ENCODE assay signal across 7 mouse cellular contexts in genomic region chr17:78737096-78737495, GRCm38 (mm10). TPM values are rescaled to one million over a fixed set of nuclear protein-coding genes. Genes with fewer than 3 reads are reported as not detected.
DNase-seq lines count a peak whose midpoint lies in the region; ATAC-seq and TF ChIP-seq lines count a peak whose summit lies in the region.

Gene Strn, minus strand, starts transcription at chr17:78737196.

- H3K79me2 ChIP-seq in CH12.LX (replicated peaks; ENCODE audit: control insufficient read depth, extremely low read depth, insufficient read depth, poor library complexity, severe bottlenecking) = peaks cover 6% of the 10 kb centered on the region

- H3K27ac ChIP-seq in CH12.LX (ENCODE audit: insufficient read depth, low read depth) (peak within 1 kb of the TSS; percentile 64; the same call in 1 of the 2 replicates), ES-E14 (ENCODE audit: insufficient read depth, low read depth, low read length, poor library complexity, severe bottlenecking) (peak within 1 kb of the TSS; percentile 13; the same call in 1 of the 2 replicates)
- H3K27ac ChIP-seq in forebrain, embryonic 15.5 days (replicated peaks) = peak within 1 kb of the TSS; percentile 81
- H3K27ac ChIP-seq in intestine, embryonic 15.5 days = peak within 1 kb of the TSS; percentile 96
- peak within 1 kb of the TSS; percentile 96 for H3K27ac ChIP-seq in midbrain, embryonic 10.5 days (replicated peaks)

- in situ Hi-C loops in CH12.LX (cut with MboI; ENCODE audit: low pct_ligation_motif_present, low pct_unique_long_range_greater_than_20kb, low sequenced_read_pairs) (no loop called here), ES-E14 (cut with MboI; ENCODE audit: low sequenced_read_pairs in 2 of 2, unreplicated experiment in 2 of 2) (no loop called here)

- no peaks in the 10 kb centered on the region for H3K27me3 ChIP-seq in CH12.LX (replicated peaks)
- no peaks in the 10 kb centered on the region for H3K27me3 ChIP-seq in forebrain, embryonic 15.5 days
- H3K27me3 ChIP-seq in intestine, embryonic 15.5 days (replicated peaks) = no peaks in the 10 kb centered on the region
- H3K27me3 ChIP-seq in midbrain, embryonic 10.5 days (ENCODE audit: low read depth, poor library complexity, severe bottlenecking) = peaks cover 7% of the 10 kb centered on the region; the same call in 1 of the 2 replicates

- H3K36me3 ChIP-seq in CH12.LX (replicated peaks in 1 of 2; ENCODE audit: control insufficient read depth in 1 of 2, insufficient read depth in 1 of 2, low read length in 1 of 2) (peaks cover 0 to 5% of the 10 kb centered on the region in 2 experiments), ES-E14 (ENCODE audit: control insufficient read depth, insufficient read depth, low read length, poor library complexity, severe bottlenecking) (no peaks in the 10 kb centered on the region)
- no peaks in the 10 kb centered on the region for H3K36me3 ChIP-seq in forebrain, embryonic 15.5 days
- no peaks in the 10 kb centered on the region for H3K36me3 ChIP-seq in intestine, embryonic 15.5 days
- peaks cover 3% of the 10 kb centered on the region; the same call in 1 of the 2 replicates for H3K36me3 ChIP-seq in midbrain, embryonic 10.5 days

- H3K9me3 ChIP-seq in CH12.LX (replicated peaks; ENCODE audit: low read length) (no peaks in the 10 kb centered on the region), ES-E14 (ENCODE audit: control insufficient read depth, insufficient read depth, low read depth, low read length) (no peaks in the 10 kb centered on the region)
- H3K9me3 ChIP-seq in forebrain, embryonic 15.5 days = no peaks in the 10 kb centered on the region
- no peaks in the 10 kb centered on the region for H3K9me3 ChIP-seq in intestine, embryonic 15.5 days
- no peaks in the 10 kb centered on the region for H3K9me3 ChIP-seq in midbrain, embryonic 10.5 days (replicated peaks)

- no peak for TF ChIP-seq CTCF in CH12.LX (conservative IDR thresholded peaks at IDR 0.05 in 1 of 2, IDR thresholded peaks at IDR 0.05 in 1 of 2; ENCODE audit: low read depth in 2 of 2, low read length in 2 of 2)

- H3K4me1 ChIP-seq in CH12.LX (ENCODE audit: control insufficient read depth in 1 of 2, insufficient read depth in 2 of 2) = peaks cover 2 to 27% of the 10 kb centered on the region in 2 experiments; a peak in 3 of 4 replicates
- peaks cover 6 to 7% of the 10 kb centered on the region in 2 experiments for H3K4me1 ChIP-seq in ES-E14 (ENCODE audit: control insufficient read depth in 2 of 2, insufficient read depth in 2 of 2, low read length in 2 of 2, poor library complexity in 1 of 2)
- H3K4me1 ChIP-seq in forebrain, embryonic 15.5 days = peaks cover 34% of the 10 kb centered on the region
- H3K4me1 ChIP-seq in intestine, embryonic 15.5 days (replicated peaks) = peaks cover 14% of the 10 kb centered on the region
- H3K4me1 ChIP-seq in midbrain, embryonic 10.5 days = peaks cover 32% of the 10 kb centered on the region

- peak within 1 kb of the TSS; percentile 83 for H3K4me2 ChIP-seq in CH12.LX (ENCODE audit: insufficient read depth, low read depth, poor library complexity, severe bottlenecking)
- peak within 1 kb of the TSS; percentile 61 for H3K4me2 ChIP-seq in forebrain, embryonic 15.5 days (replicated peaks)
- peak within 1 kb of the TSS; percentile 73 for H3K4me2 ChIP-seq in intestine, embryonic 15.5 days (replicated peaks)

- TF ChIP-seq EP300 in CH12.LX (IDR thresholded peaks at IDR 0.05; ENCODE audit: low read length) = no peak

- TF ChIP-seq POLR2A in CH12.LX (IDR thresholded peaks at IDR 0.05; ENCODE audit: low read depth, low read length) = no peak

- peak within 1 kb of the TSS; percentile 89 for H3K9ac ChIP-seq in CH12.LX (ENCODE audit: insufficient read depth, low read depth)
- H3K9ac ChIP-seq in ES-E14 (ENCODE audit: insufficient read depth, low read depth, low read length, poor library complexity, severe bottlenecking) = peak within 1 kb of the TSS; percentile 85
- peak within 1 kb of the TSS; percentile 95 for H3K9ac ChIP-seq in forebrain, embryonic 15.5 days (replicated peaks)
- peak within 1 kb of the TSS; percentile 88 for H3K9ac ChIP-seq in intestine, embryonic 15.5 days

- dilution Hi-C loops in CH12.LX (cut with MboI; ENCODE audit: extremely low pct_ligation_motif_present, extremely low pct_unique_long_range_greater_than_20kb, low sequenced_read_pairs) = no loop called here

- peak within 1 kb of the TSS; percentile 77 to 87 (median 87) for H3K4me3 ChIP-seq in CH12.LX (replicated peaks in 1 of 3; ENCODE audit: low read depth in 2 of 3, low read length in 2 of 3, poor library complexity in 1 of 3)
- H3K4me3 ChIP-seq in ES-E14 (ENCODE audit: insufficient read depth in 1 of 2, low read depth in 1 of 2, low read length in 2 of 2, poor library complexity in 1 of 2, severe bottlenecking in 1 of 2) = peak within 1 kb of the TSS; percentile 77 to 88
- H3K4me3 ChIP-seq in forebrain, embryonic 15.5 days = peak within 1 kb of the TSS; percentile 97
- H3K4me3 ChIP-seq in intestine, embryonic 15.5 days (replicated peaks) = peak within 1 kb of the TSS; percentile 71
- H3K4me3 ChIP-seq in midbrain, embryonic 10.5 days = peak within 1 kb of the TSS; percentile 92

- no peak for DNase-seq in CH12.LX (ENCODE audit: extremely low read depth)
- DNase-seq in ES-E14 (ENCODE audit: low read depth, low spot score) = no peak
- no peak for DNase-seq in midbrain, embryonic 10.5 days (ENCODE audit: low spot score)
- DNase-seq in embryo, embryonic 11 days = no peak
- DNase-seq in thymus, adult 18-20 months = no peak

- 44% methylated on average over 4 of the region's 4 CpGs for WGBS in forebrain, embryonic 15.5 days
- 38% methylated on average over 4 of the region's 4 CpGs for WGBS in intestine, embryonic 15.5 days
- WGBS in midbrain, embryonic 10.5 days = 40% methylated on average over 4 of the region's 4 CpGs

- TF ChIP-seq RAD21 in CH12.LX (IDR thresholded peaks at IDR 0.05; ENCODE audit: low read depth, low read length) = no peak

- no peak for ATAC-seq in forebrain, embryonic 15.5 days (replicated peaks)
- ATAC-seq in intestine, embryonic 15.5 days = no peak

TF ChIP-seq in CH12.LX, 34 proteins besides CTCF, POLR2A, EP300 and RAD21:
- TF ChIP-seq NELFE (IDR thresholded peaks at IDR 0.05; ENCODE audit: low read depth, low read length) = no peak
- TF ChIP-seq ZMIZ1 (IDR thresholded peaks at IDR 0.05; ENCODE audit: low read depth, low read length) = no peak
- 0 out of 2 replicates have a peak, but pooled peaks have one; percentile 0 for TF ChIP-seq BHLHE40 (IDR thresholded peaks at IDR 0.05; ENCODE audit: low read depth, low read length)
- TF ChIP-seq POLR2AphosphoS2 (IDR thresholded peaks at IDR 0.05; ENCODE audit: low read depth, low read length) = no peak
- no peak for TF ChIP-seq TCF12 (IDR thresholded peaks at IDR 0.05; ENCODE audit: low read depth, low read length)
- TF ChIP-seq USF1 (IDR thresholded peaks at IDR 0.05; ENCODE audit: low read depth, low read length) = no peak
- no peak for TF ChIP-seq GABPA (IDR thresholded peaks at IDR 0.05; ENCODE audit: insufficient replicate concordance, low read depth, low read length)
- no peak for TF ChIP-seq UBTF (IDR thresholded peaks at IDR 0.05; ENCODE audit: low read depth, low read length)
- TF ChIP-seq E2F4 (IDR thresholded peaks at IDR 0.05; ENCODE audit: insufficient replicate concordance, low read depth, low read length) = no peak

TF ChIP-seq in ES-E14, 5 proteins besides CTCF, POLR2A, EP300 and RAD21:
- no peak for TF ChIP-seq ZC3H11A (IDR thresholded peaks at IDR 0.05; ENCODE audit: borderline replicate concordance, low read depth, low read length)
- TF ChIP-seq ZNF384 (IDR thresholded peaks at IDR 0.05; ENCODE audit: low read depth, low read length) = no peak
- TF ChIP-seq HCFC1 (IDR thresholded peaks at IDR 0.05; ENCODE audit: borderline replicate concordance, insufficient read depth, low read length) = no peak
- TF ChIP-seq CHD2 (IDR thresholded peaks at IDR 0.05; ENCODE audit: low read depth, low read length) = no peak
- TF ChIP-seq MAFK (IDR thresholded peaks at IDR 0.05; ENCODE audit: insufficient read depth, low read depth, low read length) = no peak

RNA-seq across cellular contexts. Expression of gene Strn, which starts in this region (rescaled TPM):
- total RNA-seq in CH12.LX (2012; rRNA removed) = 12.3 and 12.4 TPM in 2 replicates
- total RNA-seq in CH12.LX (2014; rRNA removed) = 9.9 and 10.5 TPM in 2 replicates
- polyA plus RNA-seq in CH12.LX (2012; ENCODE audit: insufficient read length, low read depth) = 12.7 and 14.3 TPM in 2 replicates
- 13.6 and 15.2 TPM in 2 replicates for total RNA-seq in ES-E14 (2012; rRNA removed)
- 5.7 and 5.8 TPM in 2 replicates for polyA plus RNA-seq in forebrain, embryonic 15.5 days (2015; fragmentation: Nextera tagmentation; extraction: Ambion mirVana)
- polyA plus RNA-seq in intestine, embryonic 15.5 days (2015; fragmentation: Nextera tagmentation; extraction: Ambion mirVana) = 5.3 and 5.4 TPM in 2 replicates
- polyA plus RNA-seq in midbrain, embryonic 10.5 days (2016; fragmentation: Nextera tagmentation; extraction: Ambion mirVana) = 5.4 and 6.1 TPM in 2 replicates

Comparison
In these comparisons a context has a peak if more than half of its experiments do, and no peak if none do; other contexts are left out.
1. H3K27ac ChIP-seq: peak in every context shown above with its lines; median percentile 96 in intestine, embryonic 15.5 days; 96 in midbrain, embryonic 10.5 days; 81 in forebrain, embryonic 15.5 days; 64 in CH12.LX; 13 in ES-E14.